Mouse (Mus musculus) heart, embryonic 13.5 days (tissue): ENCODE data around the gene Phactr1. TPM values are rescaled to one million over a fixed set of nuclear protein-coding genes. Genes with fewer than 3 reads are reported as not detected.

Source experiments
- ATAC-seq: fragments of 200-750 bp; cut with Nextera tagmentation; 2 replicates; pipeline ENCODE4 v1.8.0; 2017; ENCODE audit warnings: moderate TSS enrichment; ENCODE audit not compliant: insufficient number of reproducible peaks, low FRiP score, low TSS enrichment; ENCODE audit errors: extremely low read depth
- H3K27ac ChIP-seq: fragments of 300-500 bp; sonication (generic); replicated peaks from 2 replicates; pipeline ENCODE4 v1.5.1; 2015; ENCODE audit warnings: moderate library complexity, mild to moderate bottlenecking, inconsistent platforms
- H3K27me3 ChIP-seq: fragments of 300-500 bp; sonication (generic); replicated peaks from 2 replicates; pipeline ENCODE4 v1.6.1; 2015; ENCODE audit warnings: mild to moderate bottlenecking, inconsistent platforms
- H3K36me3 ChIP-seq: fragments of 300-500 bp; sonication (generic); 2 replicates; pipeline ENCODE4 v1.6.1; 2015; ENCODE audit warnings: mild to moderate bottlenecking, inconsistent platforms
- H3K4me1 ChIP-seq: fragments of 300-500 bp; sonication (generic); 2 replicates; pipeline ENCODE4 v1.6.1; 2015; ENCODE audit warnings: inconsistent platforms
- H3K4me2 ChIP-seq: fragments of 300-500 bp; sonication (generic); 2 replicates; pipeline ENCODE4 v1.6.1; 2015; ENCODE audit warnings: inconsistent platforms, mild to moderate bottlenecking, moderate library complexity
- H3K4me3 ChIP-seq: fragments of 300-500 bp; sonication (generic); 2 replicates; pipeline ENCODE4 v1.5.1; 2015; ENCODE audit warnings: moderate library complexity, mild to moderate bottlenecking, inconsistent platforms
- H3K9ac ChIP-seq: fragments of 300-500 bp; sonication (generic); 2 replicates; pipeline ENCODE4 v1.6.1; 2015; ENCODE audit warnings: inconsistent platforms, mild to moderate bottlenecking, moderate library complexity
- H3K9me3 ChIP-seq: fragments of 300-500 bp; sonication (generic); 2 replicates; pipeline ENCODE4 v1.6.1; 2016; ENCODE audit warnings: inconsistent platforms
- WGBS: fragments of 180-500 bp; shearing (Covaris S2); methylation state at CpG from one replicate; pipeline ENCODE4 v1.1.7; 2015; ENCODE audit warnings: mixed read lengths; 5-methylcytosine and 5-hydroxymethylcytosine counted together
- polyA plus RNA-seq: library from polyadenylated mRNA; unstranded; fragments of >200 nt; fragmentation: Nextera tagmentation; extraction: Ambion mirVana; gene quantifications from 2 replicates; pipeline ENCODE4 v1.2.1, GENCODE M21; 2015

Gene Phactr1
- polyA plus RNA-seq, 1 experiment from 2014 or later, result 5.2 TPM

GRCm38 (mm10) chr13:42711510-42711909 lies 31.1 kb downstream of the Phactr1 start:
- Histone ChIP-seq H3K9me3 (no peaks in the 10 kb centered on the region), H3K4me1 (peaks cover 5% of the 10 kb centered on the region), H3K36me3 (no peaks in the 10 kb centered on the region), H3K4me3 (no peak overlapping the region), H3K27me3 (peaks cover 70% of the 10 kb centered on the region), H3K4me2 (no peak overlapping the region), H3K9ac (no peak overlapping the region), H3K27ac (no peak overlapping the region)
- no peak for ATAC-seq
- 32% methylated on average over 2 of the region's 2 CpGs for WGBS

- Histone ChIP-seq H3K36me3 (no peaks in the 10 kb centered on the region), H3K9me3 (no peaks in the 10 kb centered on the region), H3K4me1 (no peaks in the 10 kb centered on the region; the same call in 1 of the 2 replicates), H3K4me3 (no peak overlapping the region), H3K4me2 (no peak overlapping the region), H3K27ac (no peak overlapping the region), H3K27me3 (peaks cover 13% of the 10 kb centered on the region; the same call in 1 of the 2 replicates), H3K9ac (no peak overlapping the region)
- 58% methylated on average over 9 of the region's 9 CpGs for WGBS
- ATAC-seq, result no peak
Measured at GRCm38 (mm10) chr13:42719401-42719800, 39.0 kb downstream of the Phactr1 start.

GRCm38 (mm10) chr13:42720135-42720534 lies 39.7 kb downstream of the Phactr1 start:
- Histone ChIP-seq H3K27ac (no peak overlapping the region), H3K4me3 (no peak overlapping the region), H3K9ac (no peak overlapping the region), H3K4me1 (no peaks in the 10 kb centered on the region; the same call in 1 of the 2 replicates), H3K4me2 (no peak overlapping the region), H3K36me3 (no peaks in the 10 kb centered on the region), H3K9me3 (no peaks in the 10 kb centered on the region), H3K27me3 (peaks cover 13% of the 10 kb centered on the region; the same call in 1 of the 2 replicates)
- 47% methylated on average over 4 of the region's 4 CpGs for WGBS
- ATAC-seq, result no peak

DNA sequence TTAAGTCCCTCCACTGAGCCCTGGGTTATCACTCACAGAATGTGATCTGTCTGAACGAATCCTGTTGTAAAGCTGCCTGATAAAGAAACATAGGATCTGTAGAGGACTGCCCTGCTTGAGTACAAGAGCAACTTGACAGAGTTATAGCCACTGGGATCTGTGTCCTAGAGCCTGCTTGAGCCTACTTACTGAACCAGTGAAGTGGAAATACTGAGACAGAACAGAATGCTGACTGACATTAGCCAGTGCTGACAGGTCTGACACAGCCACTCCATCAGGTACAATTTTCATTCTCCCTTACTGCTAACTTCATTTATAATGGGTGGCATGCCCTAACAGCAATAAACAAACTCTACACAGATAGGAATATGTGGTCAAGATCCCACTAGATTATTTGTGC lies 40.2 kb downstream of the Phactr1 start:
- no peaks in the 10 kb centered on the region for H3K36me3 ChIP-seq
- H3K4me1 ChIP-seq, result no peaks in the 10 kb centered on the region; the same call in 1 of the 2 replicates
- no peak overlapping the region for H3K4me3 ChIP-seq
- 12% methylated on average over 1 of the region's 1 CpGs for WGBS
- H3K27me3 ChIP-seq, result peaks cover 13% of the 10 kb centered on the region; the same call in 1 of the 2 replicates
- H3K4me2 ChIP-seq, result no peak overlapping the region
- H3K9me3 ChIP-seq, result no peaks in the 10 kb centered on the region
- H3K27ac ChIP-seq, result no peak overlapping the region
- no peak overlapping the region for H3K9ac ChIP-seq
- ATAC-seq, result no peak

DNA sequence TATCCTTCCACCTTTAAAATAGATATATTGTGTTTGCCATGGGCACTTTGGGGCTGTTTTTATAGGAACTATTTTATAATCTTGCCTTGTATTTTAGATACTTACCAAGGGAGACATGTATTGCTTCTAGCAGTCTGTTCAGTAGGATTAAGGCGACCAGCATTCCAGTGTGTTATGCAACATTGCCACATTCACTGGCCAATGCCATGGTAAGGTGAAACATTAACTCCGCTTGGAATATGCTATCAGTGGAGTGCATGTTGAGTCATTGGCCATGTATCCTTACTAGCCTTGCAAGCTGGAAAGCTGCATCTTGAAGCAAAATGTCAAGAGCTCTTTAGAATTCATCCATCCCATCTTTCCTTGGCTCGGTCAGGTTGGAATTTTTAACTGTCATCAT lies 43.6 kb downstream of the Phactr1 start:
- H3K9me3 ChIP-seq, result no peaks in the 10 kb centered on the region
- H3K36me3 ChIP-seq, result no peaks in the 10 kb centered on the region
- ATAC-seq, result no peak
- no peak overlapping the region for H3K9ac ChIP-seq
- no peak overlapping the region for H3K4me3 ChIP-seq
- 77% methylated on average over 3 of the region's 3 CpGs for WGBS
- no peak overlapping the region for H3K27ac ChIP-seq
- no peaks in the 10 kb centered on the region; the same call in 1 of the 2 replicates for H3K4me1 ChIP-seq
- H3K27me3 ChIP-seq, result peaks cover 6% of the 10 kb centered on the region; the same call in 1 of the 2 replicates
- no peak overlapping the region for H3K4me2 ChIP-seq

- 57% methylated on average over 7 of the region's 7 CpGs for WGBS
- no peaks in the 10 kb centered on the region for H3K36me3 ChIP-seq
Measured at GRCm38 (mm10) chr13:42725709-42726231, 45.3 kb downstream of the Phactr1 start.

GRCm38 (mm10) chr13:42737486-42737885 lies 57.1 kb downstream of the Phactr1 start:
- H3K9me3 ChIP-seq, result no peaks in the 10 kb centered on the region
- WGBS, result 84% methylated on average over 5 of the region's 5 CpGs
- no peak for ATAC-seq
- no peaks in the 10 kb centered on the region for H3K27me3 ChIP-seq
- H3K4me2 ChIP-seq, result no peak overlapping the region
- no peak overlapping the region for H3K4me3 ChIP-seq
- no peak overlapping the region for H3K9ac ChIP-seq
- H3K36me3 ChIP-seq, result no peaks in the 10 kb centered on the region
- no peaks in the 10 kb centered on the region for H3K4me1 ChIP-seq
- H3K27ac ChIP-seq, result no peak overlapping the region

More at GRCm38 (mm10) chr13:42725709-42726231, 45.3 kb downstream of the Phactr1 start:
- no peaks in the 10 kb centered on the region for H3K9me3 ChIP-seq
- no peak overlapping the region for H3K4me2 ChIP-seq
- ATAC-seq, result no peak
- H3K27me3 ChIP-seq, result no peaks in the 10 kb centered on the region
- no peaks in the 10 kb centered on the region for H3K4me1 ChIP-seq
- no peak overlapping the region for H3K27ac ChIP-seq
- H3K9ac ChIP-seq, result no peak overlapping the region
- no peak overlapping the region for H3K4me3 ChIP-seq

DNA sequence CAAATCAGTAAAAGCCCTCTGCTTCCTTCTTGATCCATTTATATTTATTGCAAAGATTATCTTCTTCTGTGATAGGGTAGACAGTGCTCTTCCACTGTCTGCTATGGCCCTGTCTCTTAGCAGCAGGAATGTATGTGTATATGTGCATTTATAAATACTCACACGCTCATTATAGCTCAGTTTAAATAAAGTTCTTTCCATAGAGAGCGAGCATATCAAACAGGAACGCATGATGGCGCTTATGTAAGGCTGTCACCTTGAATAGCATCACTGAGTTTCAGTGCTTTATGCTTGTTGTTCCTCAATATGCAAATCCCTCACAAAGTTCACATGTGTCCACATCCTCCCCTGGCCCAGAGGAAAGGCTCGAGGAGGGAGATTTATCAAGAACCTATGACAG lies 57.7 kb downstream of the Phactr1 start:
- H3K36me3 ChIP-seq, result no peaks in the 10 kb centered on the region
- H3K4me3 ChIP-seq, result no peak overlapping the region
- no peak overlapping the region for H3K9ac ChIP-seq
- no peaks in the 10 kb centered on the region for H3K4me1 ChIP-seq
- no peak overlapping the region for H3K4me2 ChIP-seq
- WGBS, result 73% methylated on average over 5 of the region's 5 CpGs
- no peak for ATAC-seq
- H3K27ac ChIP-seq, result no peak overlapping the region
- H3K27me3 ChIP-seq, result no peaks in the 10 kb centered on the region
- H3K9me3 ChIP-seq, result no peaks in the 10 kb centered on the region

GRCm38 (mm10) chr13:42742226-42742625 lies 61.8 kb downstream of the Phactr1 start:
- H3K27me3 ChIP-seq, result no peaks in the 10 kb centered on the region
- no peak overlapping the region for H3K27ac ChIP-seq
- ATAC-seq, result no peak
- no peaks in the 10 kb centered on the region for H3K9me3 ChIP-seq
- no peak overlapping the region for H3K4me3 ChIP-seq
- H3K4me1 ChIP-seq, result no peaks in the 10 kb centered on the region
- no peak overlapping the region for H3K9ac ChIP-seq
- H3K36me3 ChIP-seq, result no peaks in the 10 kb centered on the region
- H3K4me2 ChIP-seq, result no peak overlapping the region

DNA sequence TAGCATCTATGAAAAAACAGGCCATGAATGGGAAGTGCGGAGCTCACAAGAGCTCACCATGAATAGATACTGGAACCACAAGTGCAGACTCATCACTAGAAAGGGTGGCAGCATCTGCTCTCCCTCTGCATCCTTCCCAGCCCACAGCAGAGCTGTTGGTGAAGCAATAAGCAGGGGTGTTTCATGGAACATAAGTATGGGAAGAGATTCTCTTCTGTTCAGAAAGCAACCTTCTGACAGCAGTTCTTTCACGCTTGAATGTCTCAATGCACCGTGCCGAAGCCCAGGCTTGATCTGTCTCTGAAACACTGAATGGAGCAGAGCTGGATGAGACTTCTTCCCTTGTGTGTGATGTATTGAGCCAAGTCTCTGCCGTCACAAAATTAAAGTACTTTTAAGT lies 64.0 kb downstream of the Phactr1 start:
- Histone ChIP-seq H3K4me1 (no peaks in the 10 kb centered on the region), H3K27ac (no peak overlapping the region), H3K36me3 (no peaks in the 10 kb centered on the region), H3K27me3 (no peaks in the 10 kb centered on the region), H3K4me2 (no peak overlapping the region), H3K4me3 (no peak overlapping the region), H3K9me3 (no peaks in the 10 kb centered on the region), H3K9ac (no peak overlapping the region)
- 82% methylated on average over 5 of the region's 5 CpGs for WGBS
- ATAC-seq, result no peak

GRCm38 (mm10) chr13:42757654-42758400 lies 77.4 kb downstream of the Phactr1 start:
- ATAC-seq, result no peak
- H3K36me3 ChIP-seq, result no peaks in the 10 kb centered on the region
- peaks cover 7% of the 10 kb centered on the region; the same call in 1 of the 2 replicates for H3K4me1 ChIP-seq
- 49% methylated on average over 11 of the region's 11 CpGs for WGBS
- H3K4me3 ChIP-seq, result no peak overlapping the region
- no peaks in the 10 kb centered on the region for H3K27me3 ChIP-seq
- no peak overlapping the region for H3K4me2 ChIP-seq
- H3K9ac ChIP-seq, result no peak overlapping the region
- H3K27ac ChIP-seq, result no peak overlapping the region
- no peaks in the 10 kb centered on the region for H3K9me3 ChIP-seq

DNA sequence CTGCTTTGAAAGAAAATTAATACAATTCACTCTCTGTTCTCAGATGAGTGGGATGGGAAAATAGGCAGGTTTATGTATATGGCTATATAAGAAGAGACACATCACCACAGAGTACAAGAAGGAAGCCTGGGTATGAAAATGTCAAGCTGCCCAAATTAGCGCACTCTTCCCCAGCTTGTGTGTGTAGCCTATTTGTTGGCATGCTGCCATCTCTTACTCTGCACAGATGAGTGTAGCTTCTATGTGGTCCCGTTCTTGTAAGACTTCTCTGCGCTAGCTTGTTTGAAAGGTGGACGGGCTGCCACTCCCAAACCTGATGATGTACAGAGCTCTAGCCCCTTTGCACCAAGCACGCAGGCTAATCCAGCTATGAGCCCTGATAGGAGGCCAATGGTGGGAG lies 78.7 kb downstream of the Phactr1 start:
- WGBS, result 46% methylated on average over 5 of the region's 5 CpGs
- Histone ChIP-seq H3K4me2 (no peak overlapping the region), H3K27ac (no peak overlapping the region), H3K4me3 (no peak overlapping the region), H3K36me3 (no peaks in the 10 kb centered on the region), H3K27me3 (no peaks in the 10 kb centered on the region), H3K9me3 (0 out of 2 replicates have a peak, but pooled peaks cover 4% of the 10 kb centered on the region), H3K9ac (no peak overlapping the region), H3K4me1 (peaks cover 7% of the 10 kb centered on the region; the same call in 1 of the 2 replicates)
- no peak for ATAC-seq
